Mouse (Mus musculus) Patski (cell line): ENCODE measurements at regions not wholly inside any gene's neighbourhood (a gene's known extent, or its start where the extent isn't known, plus 50 kb on each side); places are given as distances from the start of the nearest gene placed in this dataset.

Experiments used
- ATAC-seq: fragments of 100-300 bp; one replicate; pipeline ENCODE4 v1.8.0; 2021
- CTCF ChIA-PET: fragments of 350-600 bp; sonication (Branson Sonifier 250); formaldehyde crosslinking; loops from one replicate; lab custom pipeline; 2022; ENCODE audit warnings: inconsistent platforms; lab: Charles Lee
- POLR2A ChIA-PET: fragments of 350-600 bp; sonication (Branson Sonifier 250); formaldehyde crosslinking; loops from one replicate; lab custom pipeline; 2022; ENCODE audit warnings: antibody characterized with exemption, inconsistent platforms; lab: Charles Lee
- DNase-seq: peaks from one replicate; pipeline ENCODE4 v3.0.0-alpha.2; 2011; ENCODE audit warnings: low read depth, low spot score
- H3K27me3 ChIP-seq: fragments of 371-371 bp; one replicate; pipeline ENCODE4 v1.5.1; 2021
- CTCF ChIP-seq: fragments of 100-300 bp; IDR thresholded peaks from one replicate; pipeline ENCODE4 v1.5.1; 2021
- in situ Hi-C: fragments of 300-500 bp; cut with MboI; formaldehyde crosslinking; loops from 3 replicates; pipeline ENCODE4 v1.11.1; 2018; ENCODE audit warnings: low pct_unique_long_range_greater_than_20kb, mixed read lengths

- ATAC-seq (no peak), DNase-seq (no peak)
- no peak for TF ChIP-seq CTCF
- ChIA-PET CTCF (interaction anchor here (0.8 to 1.0 kb wide), 2 partner anchors 13 to 23 kb away, joined by 3 read pairs; no protein-coding TSS in a partner anchor), POLR2A (no interaction called here)
- in situ Hi-C loops = no loop called here
- H3K27me3 ChIP-seq = no peaks in the 10 kb centered on the region
These were observed 78.2 kb upstream of the Slc16a7 start for GRCm38 (mm10) chr10:125467503-125467902.

GRCm38 (mm10) chr10:125488350-125488749, 99.1 kb upstream of the Slc16a7 start:
- ATAC-seq (no peak), DNase-seq (no peak)
- in situ Hi-C loops = no loop called here
- CTCF ChIA-PET = interaction anchor here (1.3 to 2.2 kb wide), 2 partner anchors 12 to 50 kb away, joined by 3 to 6 read pairs; no protein-coding TSS in a partner anchor
- H3K27me3 ChIP-seq = no peaks in the 10 kb centered on the region
- POLR2A ChIA-PET = no interaction called here
- TF ChIP-seq CTCF = no peak

- ATAC-seq (peak; percentile 87), DNase-seq (peak; percentile 43)
- POLR2A ChIA-PET = no interaction called here
- H3K27me3 ChIP-seq = no peaks in the 10 kb centered on the region
- CTCF ChIA-PET = interaction anchor here (1.0 to 2.2 kb wide), 3 partner anchors 17 to 225 kb away, joined by 4 to 6 read pairs (median 4); no protein-coding TSS in a partner anchor
- in situ Hi-C loops = no loop called here
- no peak for TF ChIP-seq CTCF
These were observed 101.1 kb upstream of the Slc16a7 start for GRCm38 (mm10) chr10:125490395-125490794.

GRCm38 (mm10) chr10:125494489-125494888, 105.2 kb upstream of the Slc16a7 start:
- CTCF ChIA-PET = no interaction called here
- POLR2A ChIA-PET = no interaction called here

GRCm38 (mm10) chr10:125498347-125498746, 109.1 kb upstream of the Slc16a7 start:
- TF ChIP-seq CTCF = peak; percentile 41
- ChIA-PET CTCF (interaction anchor here (1.2 to 1.6 kb wide), 4 partner anchors 10 to 233 kb away, joined by 3 to 4 read pairs (median 4); no protein-coding TSS in a partner anchor), POLR2A (no interaction called here)
- no peaks in the 10 kb centered on the region for H3K27me3 ChIP-seq
- DNase-seq (no peak), ATAC-seq (no peak)
- in situ Hi-C loops = no loop called here

More at GRCm38 (mm10) chr10:125494489-125494888, 105.2 kb upstream of the Slc16a7 start:
- in situ Hi-C loops = no loop called here
- no peak for ATAC-seq
- no peak for DNase-seq
- H3K27me3 ChIP-seq = no peaks in the 10 kb centered on the region
- TF ChIP-seq CTCF = no peak

- in situ Hi-C loops = no loop called here
- DNase-seq (no peak), ATAC-seq (peak; percentile 39)
- CTCF ChIA-PET = interaction anchor here (1.2 to 2.4 kb wide), 5 partner anchors 9 to 235 kb away, joined by 3 to 13 read pairs (median 3); no protein-coding TSS in a partner anchor
- TF ChIP-seq CTCF = no peak
- POLR2A ChIA-PET = no interaction called here
- no peaks in the 10 kb centered on the region for H3K27me3 ChIP-seq
These were observed 111.1 kb upstream of the Slc16a7 start for GRCm38 (mm10) chr10:125500338-125500737.

- ATAC-seq (no peak), DNase-seq (no peak)
- POLR2A ChIA-PET = interaction anchor here (0.6 kb wide), 1 partner anchor 12 kb away, joined by 3 read pairs; no protein-coding TSS in a partner anchor
- H3K27me3 ChIP-seq = no peaks in the 10 kb centered on the region
- CTCF ChIA-PET = no interaction called here
- in situ Hi-C loops = no loop called here
- TF ChIP-seq CTCF = no peak
These were observed 125.8 kb upstream of the Slc16a7 start for GRCm38 (mm10) chr10:125515026-125515425.

- H3K27me3 ChIP-seq = no peaks in the 10 kb centered on the region
- no peak for DNase-seq
- in situ Hi-C loops = loop anchor here (10.0 to 25.0 kb wide), 3 partner anchors 266 to 1006 kb away; no protein-coding TSS in a partner anchor
- CTCF ChIA-PET = no interaction called here
- TF ChIP-seq CTCF = no peak
- no peak for ATAC-seq
- POLR2A ChIA-PET = no interaction called here
These were observed 141.6 kb upstream of the Slc16a7 start for GRCm38 (mm10) chr10:125530876-125531275.

GRCm38 (mm10) chr10:125538316-125538715, 149.1 kb upstream of the Slc16a7 start:
- TF ChIP-seq CTCF = peak; percentile 79
- in situ Hi-C loops = loop anchor here (10.0 to 25.0 kb wide), 3 partner anchors 274 to 999 kb away; no protein-coding TSS in a partner anchor
- peak; percentile 84 for ATAC-seq
- H3K27me3 ChIP-seq = no peaks in the 10 kb centered on the region
- ChIA-PET POLR2A (no interaction called here), CTCF (interaction anchor here (0.9 to 2.1 kb wide), 8 partner anchors 11 to 424 kb away, joined by 3 to 9 read pairs (median 4); no protein-coding TSS in a partner anchor)
- peak; percentile 12 for DNase-seq

- no peak for DNase-seq
- TF ChIP-seq CTCF = no peak
- no peak for ATAC-seq
- ChIA-PET CTCF (no interaction called here), POLR2A (no interaction called here)
- peaks cover 5% of the 10 kb centered on the region for H3K27me3 ChIP-seq
- in situ Hi-C loops = no loop called here
These were observed 197.4 kb upstream of the Slc16a7 start for GRCm38 (mm10) chr10:125586489-125587147.

GRCm38 (mm10) chr10:125593006-125593405, 203.7 kb upstream of the Slc16a7 start:
- in situ Hi-C loops = no loop called here
- ChIA-PET CTCF (no interaction called here), POLR2A (no interaction called here)
- H3K27me3 ChIP-seq = no peaks in the 10 kb centered on the region
- no peak for ATAC-seq
- DNase-seq = no peak
- no peak for TF ChIP-seq CTCF
